Mouse (Mus musculus): ENCODE measurements at regions not wholly inside any gene's neighbourhood (a gene's known extent, or its start where the extent isn't known, plus 50 kb on each side); places are given as distances from the start of the nearest gene placed in this dataset.

DNA sequence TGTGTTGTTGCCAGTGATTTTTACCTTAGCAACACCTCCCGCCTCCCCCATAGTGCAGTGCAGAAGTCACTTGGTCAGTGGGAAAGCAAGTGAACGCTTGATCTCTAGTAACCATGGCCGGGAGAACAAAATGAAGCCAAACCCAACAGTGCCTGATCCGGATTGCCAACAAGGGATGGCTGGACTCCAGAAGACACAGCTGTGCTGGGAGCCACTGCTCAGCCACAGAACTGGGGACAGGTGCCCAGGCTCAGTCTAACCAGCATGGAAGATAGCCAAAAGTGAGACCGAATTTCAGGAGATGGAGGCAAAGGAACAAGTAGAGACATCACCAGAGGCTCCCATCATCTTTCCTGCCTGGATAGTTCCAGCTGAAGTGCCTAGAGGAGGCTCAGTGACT lies 473.0 kb downstream of the Fam19a5 start:
- 79% methylated on average over 5 of the region's 5 CpGs for WGBS
- no peak for ATAC-seq
- no peak for TF ChIP-seq CTCF (IDR thresholded peaks at IDR 0.05; ENCODE audit: low read depth)
- Histone ChIP-seq H3K27me3 (replicated peaks; ENCODE audit: control insufficient read depth, insufficient read depth, low read length) (no peaks in the 10 kb centered on the region), H3K9me3 (ENCODE audit: control insufficient read depth) (no peaks in the 10 kb centered on the region), H3K36me3 (ENCODE audit: control insufficient read depth, insufficient read depth) (no peaks in the 10 kb centered on the region), H3K4me1 (replicated peaks; ENCODE audit: control insufficient read depth, insufficient read depth, low read length) (no peaks in the 10 kb centered on the region), H3K9ac (ENCODE audit: low read depth, low read length) (no peak overlapping the region), H3K4me3 (ENCODE audit: low read depth, low read length) (no peak overlapping the region), H3K4me2 (replicated peaks; ENCODE audit: low read depth) (no peak overlapping the region), H3K27ac (ENCODE audit: low read depth, low read length) (no peak overlapping the region)

DNA sequence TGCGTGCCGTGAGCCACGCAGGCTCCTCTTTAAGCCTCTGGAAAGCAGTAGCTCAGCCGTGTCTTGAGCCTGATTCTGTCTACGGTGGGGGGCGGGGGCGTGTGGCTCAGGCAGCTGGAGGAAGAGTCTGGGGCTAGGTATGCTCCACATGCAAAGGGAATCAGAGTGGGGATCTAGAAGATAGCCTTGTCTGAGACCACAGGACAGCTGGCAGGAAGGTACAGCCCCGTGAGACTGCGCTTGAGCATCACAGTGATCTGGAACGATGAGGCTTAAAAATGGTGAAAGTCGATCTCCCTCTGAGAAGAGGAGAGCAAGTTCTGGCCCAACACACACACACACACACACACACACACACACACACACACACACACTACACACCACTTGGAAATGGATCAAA lies 488.7 kb downstream of the Fam19a5 start:
- Histone ChIP-seq H3K4me2 (replicated peaks; ENCODE audit: low read depth) (no peak overlapping the region), H3K4me1 (replicated peaks; ENCODE audit: control insufficient read depth, insufficient read depth, low read length) (no peaks in the 10 kb centered on the region), H3K9ac (ENCODE audit: low read depth, low read length) (no peak overlapping the region), H3K9me3 (ENCODE audit: control insufficient read depth) (no peaks in the 10 kb centered on the region), H3K27ac (ENCODE audit: low read depth, low read length) (no peak overlapping the region), H3K4me3 (ENCODE audit: low read depth, low read length) (no peak overlapping the region), H3K36me3 (ENCODE audit: control insufficient read depth, insufficient read depth) (no peaks in the 10 kb centered on the region), H3K27me3 (replicated peaks; ENCODE audit: control insufficient read depth, insufficient read depth, low read length) (no peaks in the 10 kb centered on the region)
- 85% methylated on average over 11 of the region's 11 CpGs for whole genome bisulfite sequencing
- no peak for TF ChIP-seq CTCF (IDR thresholded peaks at IDR 0.05; ENCODE audit: low read depth)
- no peak for ATAC-seq

DNA sequence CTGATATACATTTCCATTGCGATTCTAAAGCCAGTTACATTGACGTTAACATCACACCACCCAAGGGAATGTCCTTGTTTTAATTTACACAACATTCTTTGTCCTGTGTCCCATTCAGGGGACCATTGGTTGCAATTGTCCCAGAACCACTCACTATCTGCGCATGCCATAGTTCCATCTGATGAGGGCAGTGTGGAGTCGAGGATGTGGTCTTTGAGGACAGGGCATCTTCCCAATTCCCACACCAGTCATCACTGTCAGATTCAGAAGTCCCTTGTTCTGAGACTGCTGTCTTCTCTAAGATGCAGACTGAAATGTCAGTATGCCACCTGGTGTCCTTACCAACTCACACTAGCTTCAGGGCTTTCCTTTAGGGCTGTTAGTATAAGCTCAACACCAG lies 489.6 kb downstream of the Fam19a5 start:
- WGBS, result 74% methylated on average over 4 of the region's 4 CpGs
- TF ChIP-seq CTCF (IDR thresholded peaks at IDR 0.05; ENCODE audit: low read depth), result no peak
- no peaks in the 10 kb centered on the region for H3K4me1 ChIP-seq (replicated peaks; ENCODE audit: control insufficient read depth, insufficient read depth, low read length)
- no peak overlapping the region for H3K27ac ChIP-seq (ENCODE audit: low read depth, low read length)
- no peaks in the 10 kb centered on the region for H3K36me3 ChIP-seq (ENCODE audit: control insufficient read depth, insufficient read depth)
- no peaks in the 10 kb centered on the region for H3K27me3 ChIP-seq (replicated peaks; ENCODE audit: control insufficient read depth, insufficient read depth, low read length)
- no peak for ATAC-seq
- H3K4me2 ChIP-seq (replicated peaks; ENCODE audit: low read depth), result no peak overlapping the region
- no peak overlapping the region for H3K9ac ChIP-seq (ENCODE audit: low read depth, low read length)
- H3K9me3 ChIP-seq (ENCODE audit: control insufficient read depth), result no peaks in the 10 kb centered on the region
- H3K4me3 ChIP-seq (ENCODE audit: low read depth, low read length), result no peak overlapping the region

DNA sequence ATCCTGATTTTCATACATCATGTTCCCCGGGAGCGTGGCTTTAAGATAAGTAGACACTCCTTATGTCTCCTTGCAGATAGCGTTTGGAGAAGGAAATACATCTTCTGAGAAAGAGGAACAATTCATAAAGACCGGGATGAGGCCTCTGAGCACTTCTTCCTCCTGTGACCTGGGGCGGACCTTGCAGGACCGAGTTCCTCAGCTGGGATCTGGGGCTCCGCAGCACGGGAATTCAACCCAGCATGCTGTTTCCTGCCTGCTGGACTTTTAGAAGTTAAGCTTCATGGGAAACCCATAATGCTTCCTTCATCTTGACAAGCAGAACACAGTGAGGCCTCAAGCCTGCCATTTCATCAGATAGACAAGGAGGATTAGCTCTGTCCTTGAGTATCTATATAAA lies 491.4 kb downstream of the Fam19a5 start:
- no peak for ATAC-seq

DNA sequence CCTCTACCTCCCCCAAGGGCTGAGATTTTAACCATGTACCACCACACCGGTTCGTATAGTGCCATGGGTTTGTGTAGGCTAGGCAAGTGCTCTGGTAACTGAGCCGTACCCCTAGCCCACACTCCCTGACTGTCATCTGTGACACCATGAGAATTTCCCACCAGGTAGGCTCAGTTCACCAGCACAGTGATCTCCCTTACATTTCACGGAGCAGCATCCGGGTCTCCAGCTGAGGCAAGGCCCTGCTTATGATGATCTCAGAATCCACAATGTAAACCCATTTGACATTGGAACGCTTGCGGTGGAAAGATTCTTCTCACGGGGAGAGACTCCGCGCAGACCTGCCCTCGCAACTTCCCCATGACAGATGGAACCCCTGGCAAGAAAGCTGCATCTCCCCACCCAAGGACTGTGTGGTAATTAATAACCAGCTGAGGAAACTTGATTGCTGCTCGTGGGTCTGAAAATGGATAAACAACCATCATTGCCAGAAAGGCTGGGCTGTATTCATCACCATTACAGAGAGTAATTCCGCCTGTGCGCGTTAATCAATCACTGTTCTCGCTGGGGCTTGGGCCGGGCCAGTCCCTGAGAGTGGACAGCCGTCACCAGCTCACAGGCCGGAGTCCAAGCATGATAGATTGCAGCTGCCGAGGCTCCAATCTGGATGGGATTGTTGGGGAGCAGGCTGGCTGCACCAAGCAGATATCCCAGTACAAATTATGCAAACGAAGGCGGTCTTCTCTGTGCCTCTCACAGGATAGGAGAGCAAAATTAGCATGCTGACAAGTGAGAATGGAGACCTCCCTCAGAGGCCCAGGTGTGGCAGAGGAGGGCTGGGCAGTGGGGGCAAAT lies 492.3 kb downstream of the Fam19a5 start:
- 47% methylated on average over 22 of the region's 22 CpGs for WGBS
- no peaks in the 10 kb centered on the region for H3K36me3 ChIP-seq (ENCODE audit: control insufficient read depth, insufficient read depth)
- H3K4me1 ChIP-seq (replicated peaks; ENCODE audit: control insufficient read depth, insufficient read depth, low read length), result no peaks in the 10 kb centered on the region
- TF ChIP-seq CTCF (IDR thresholded peaks at IDR 0.05; ENCODE audit: low read depth), result no peak
- H3K4me2 ChIP-seq (replicated peaks; ENCODE audit: low read depth), result no peak overlapping the region
- H3K27me3 ChIP-seq (replicated peaks; ENCODE audit: control insufficient read depth, insufficient read depth, low read length), result no peaks in the 10 kb centered on the region
- no peak overlapping the region for H3K27ac ChIP-seq (ENCODE audit: low read depth, low read length)
- H3K4me3 ChIP-seq (ENCODE audit: low read depth, low read length), result no peak overlapping the region
- no peaks in the 10 kb centered on the region for H3K9me3 ChIP-seq (ENCODE audit: control insufficient read depth)
- no peak overlapping the region for H3K9ac ChIP-seq (ENCODE audit: low read depth, low read length)
- no peak for ATAC-seq

More for the DNA sequence above, 491.4 kb downstream of the Fam19a5 start:
- no peak overlapping the region for H3K4me2 ChIP-seq (replicated peaks; ENCODE audit: low read depth)
- no peak overlapping the region for H3K9ac ChIP-seq (ENCODE audit: low read depth, low read length)
- H3K4me1 ChIP-seq (replicated peaks; ENCODE audit: control insufficient read depth, insufficient read depth, low read length), result no peaks in the 10 kb centered on the region
- H3K27ac ChIP-seq (ENCODE audit: low read depth, low read length), result no peak overlapping the region
- H3K9me3 ChIP-seq (ENCODE audit: control insufficient read depth), result no peaks in the 10 kb centered on the region
- H3K4me3 ChIP-seq (ENCODE audit: low read depth, low read length), result no peak overlapping the region
- TF ChIP-seq CTCF (IDR thresholded peaks at IDR 0.05; ENCODE audit: low read depth), result no peak
- WGBS, result 61% methylated on average over 8 of the region's 8 CpGs
- H3K27me3 ChIP-seq (replicated peaks; ENCODE audit: control insufficient read depth, insufficient read depth, low read length), result no peaks in the 10 kb centered on the region
- H3K36me3 ChIP-seq (ENCODE audit: control insufficient read depth, insufficient read depth), result no peaks in the 10 kb centered on the region

DNA sequence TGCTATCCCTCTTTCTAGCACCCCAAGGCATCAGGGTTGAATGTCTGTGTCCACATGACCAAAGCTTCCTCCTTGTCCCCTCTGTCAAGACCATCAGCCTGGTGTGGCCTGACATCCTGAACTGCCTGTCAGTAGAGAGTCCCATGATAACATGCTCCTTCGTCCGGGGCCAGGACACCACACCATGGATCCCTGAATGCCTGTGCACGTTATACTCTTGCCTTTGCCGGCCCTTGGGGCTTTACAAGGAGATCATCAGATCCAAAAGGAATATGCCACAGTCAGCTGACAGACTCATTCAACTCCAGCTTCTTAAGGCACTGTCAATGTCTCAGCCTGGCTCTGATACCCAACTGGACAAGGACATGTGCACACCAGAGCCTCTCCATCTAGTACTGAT lies 493.5 kb downstream of the Fam19a5 start:
- TF ChIP-seq CTCF (IDR thresholded peaks at IDR 0.05; ENCODE audit: low read depth), result no peak
- Histone ChIP-seq H3K9me3 (ENCODE audit: control insufficient read depth) (no peaks in the 10 kb centered on the region), H3K27me3 (replicated peaks; ENCODE audit: control insufficient read depth, insufficient read depth, low read length) (no peaks in the 10 kb centered on the region), H3K27ac (ENCODE audit: low read depth, low read length) (no peak overlapping the region), H3K9ac (ENCODE audit: low read depth, low read length) (no peak overlapping the region), H3K4me1 (replicated peaks; ENCODE audit: control insufficient read depth, insufficient read depth, low read length) (no peaks in the 10 kb centered on the region), H3K36me3 (ENCODE audit: control insufficient read depth, insufficient read depth) (no peaks in the 10 kb centered on the region), H3K4me3 (ENCODE audit: low read depth, low read length) (no peak overlapping the region), H3K4me2 (replicated peaks; ENCODE audit: low read depth) (no peak overlapping the region)
- ATAC-seq, result no peak
- 93% methylated on average over 4 of the region's 4 CpGs for WGBS

Measured in intestine, postnatal 0 days (tissue).